Mouse (Mus musculus) midbrain, postnatal 0 days (tissue): ENCODE data around the gene Chrm3. TPM values are rescaled to one million over a fixed set of nuclear protein-coding genes. Genes with fewer than 3 reads are reported as not detected.

Experiments used
- ATAC-seq: fragments of 200-750 bp; cut with Nextera tagmentation; 2 replicates; pipeline ENCODE4 v1.8.0; 2017; ENCODE audit warnings: moderate number of reproducible peaks, mild to moderate bottlenecking, moderate TSS enrichment, moderate library complexity; ENCODE audit not compliant: low FRiP score
- DNase-seq: peaks from one replicate; pipeline ENCODE4 v3.0.0-alpha.2; 2015; ENCODE audit warnings: low spot score
- H3K27ac ChIP-seq: fragments of 300-500 bp; sonication (generic); 2 replicates; pipeline ENCODE4 v1.5.1; 2014; ENCODE audit warnings: low read depth, mild to moderate bottlenecking, low read length, mixed read lengths
- H3K27me3 ChIP-seq: fragments of 300-500 bp; sonication (generic); 2 replicates; pipeline ENCODE4 v1.6.1; 2014; ENCODE audit warnings: low read length, control low read depth, mixed read lengths; ENCODE audit not compliant: insufficient read depth
- H3K36me3 ChIP-seq: fragments of 300-500 bp; sonication (generic); 2 replicates; pipeline ENCODE4 v1.6.1; 2014; ENCODE audit warnings: low read length, control low read depth, mixed read lengths; ENCODE audit not compliant: insufficient read depth
- H3K4me1 ChIP-seq: fragments of 300-500 bp; sonication (generic); 2 replicates; pipeline ENCODE4 v1.6.1; 2014; ENCODE audit warnings: mild to moderate bottlenecking, control low read depth, antibody characterized with exemption, low read length, mixed read lengths; ENCODE audit not compliant: insufficient read depth
- H3K4me2 ChIP-seq: fragments of 300-500 bp; sonication (generic); 2 replicates; pipeline ENCODE4 v1.6.1; 2014; ENCODE audit warnings: low read depth, mild to moderate bottlenecking, low read length, mixed read lengths; ENCODE audit not compliant: poor library complexity, severe bottlenecking
- H3K4me3 ChIP-seq: fragments of 300-500 bp; sonication (generic); 2 replicates; pipeline ENCODE4 v1.5.1; 2014; ENCODE audit warnings: low read depth, mild to moderate bottlenecking, low read length, moderate library complexity
- H3K9ac ChIP-seq: fragments of 300-500 bp; sonication (generic); replicated peaks from 2 replicates; pipeline ENCODE4 v1.6.1; 2014; ENCODE audit warnings: mild to moderate bottlenecking, low read length, moderate library complexity, mixed read lengths; ENCODE audit not compliant: poor library complexity, severe bottlenecking
- H3K9me3 ChIP-seq: fragments of 300-500 bp; sonication (generic); 2 replicates; pipeline ENCODE4 v1.6.1; 2016; ENCODE audit warnings: low read length, control low read depth
- CTCF ChIP-seq: IDR thresholded peaks from 2 replicates; pipeline ENCODE4 v1.5.1; 2016; ENCODE audit warnings: antibody characterized with exemption, mild to moderate bottlenecking
- WGBS: fragments of 180-500 bp; shearing (Covaris S2); extraction: QIAGEN DNeasy Blood & Tissue Kit; methylation state at CpG from one replicate; pipeline ENCODE4 v1.1.7; 2014; 5-methylcytosine and 5-hydroxymethylcytosine counted together
- polyA plus RNA-seq: library from polyadenylated mRNA; unstranded; fragments of >200 nt; fragmentation: Nextera tagmentation; extraction: Ambion mirVana; gene quantifications from 2 replicates; pipeline ENCODE4 v1.2.1, GENCODE M21; 2015
- total RNA-seq: library from RNA; depleted of rRNA; stranded (reverse); fragments of >200 nt; gene quantifications from 2 replicates; pipeline ENCODE4 v1.2.3, GENCODE M21; 2014

Chrm3 gene
- total and polyA plus RNA-seq, 2 experiments from 2014 or later, result 3.9 to 27.3 TPM

DNA sequence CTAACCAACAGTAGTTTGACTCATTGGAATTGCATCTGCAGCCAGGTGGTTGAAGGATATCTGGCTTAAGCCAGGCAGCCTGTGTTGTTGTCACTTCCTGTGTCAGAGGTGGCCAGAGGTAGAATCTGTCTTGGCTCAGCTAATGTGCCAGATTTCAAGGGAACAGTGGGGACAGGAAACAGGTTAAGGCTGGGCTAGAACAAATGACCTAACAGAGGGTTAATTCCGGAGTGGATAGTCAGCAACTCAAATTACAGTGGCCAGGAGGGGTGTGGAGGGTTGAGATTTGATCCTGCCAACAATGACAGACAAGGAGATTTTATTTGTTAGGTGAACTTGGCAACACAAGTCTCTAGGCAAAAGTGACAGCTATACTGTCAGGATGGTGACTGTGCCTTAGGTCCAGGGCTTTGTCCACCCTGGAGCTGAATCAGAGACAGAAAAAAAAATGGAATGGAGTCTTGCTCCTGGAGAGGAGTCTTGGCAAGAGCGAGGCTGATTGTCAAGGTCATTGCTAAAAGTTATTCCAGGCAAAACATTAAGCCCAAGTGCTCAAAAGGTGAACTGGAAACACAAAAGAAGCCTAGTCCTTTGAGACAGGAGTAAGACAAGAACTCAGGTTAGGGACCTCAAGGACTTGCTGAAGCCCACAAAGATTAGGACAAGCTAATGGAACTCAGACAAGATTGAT lies 5.6 kb downstream of the Chrm3 start:
- Histone ChIP-seq H3K27ac (no peak overlapping the region), H3K4me3 (no peak overlapping the region), H3K36me3 (no peaks in the 10 kb centered on the region), H3K4me2 (no peak overlapping the region), H3K9ac (no peak overlapping the region), H3K27me3 (no peaks in the 10 kb centered on the region), H3K9me3 (no peaks in the 10 kb centered on the region), H3K4me1 (no peaks in the 10 kb centered on the region)
- TF ChIP-seq CTCF, result no peak
- DNase-seq (no peak), ATAC-seq (no peak)
- 79% methylated on average over 2 of the region's 2 CpGs for WGBS

GRCm38 (mm10) chr13:10352141-10352540 lies 8.5 kb downstream of the Chrm3 start:
- Histone ChIP-seq H3K9me3 (no peaks in the 10 kb centered on the region), H3K9ac (no peak overlapping the region), H3K4me1 (no peaks in the 10 kb centered on the region), H3K4me3 (no peak overlapping the region), H3K27me3 (no peaks in the 10 kb centered on the region), H3K4me2 (no peak overlapping the region), H3K27ac (no peak overlapping the region), H3K36me3 (no peaks in the 10 kb centered on the region)
- DNase-seq, result no peak
- no peak for TF ChIP-seq CTCF
- 55% methylated on average over 1 of the region's 1 CpGs for WGBS
- no peak for ATAC-seq

DNA sequence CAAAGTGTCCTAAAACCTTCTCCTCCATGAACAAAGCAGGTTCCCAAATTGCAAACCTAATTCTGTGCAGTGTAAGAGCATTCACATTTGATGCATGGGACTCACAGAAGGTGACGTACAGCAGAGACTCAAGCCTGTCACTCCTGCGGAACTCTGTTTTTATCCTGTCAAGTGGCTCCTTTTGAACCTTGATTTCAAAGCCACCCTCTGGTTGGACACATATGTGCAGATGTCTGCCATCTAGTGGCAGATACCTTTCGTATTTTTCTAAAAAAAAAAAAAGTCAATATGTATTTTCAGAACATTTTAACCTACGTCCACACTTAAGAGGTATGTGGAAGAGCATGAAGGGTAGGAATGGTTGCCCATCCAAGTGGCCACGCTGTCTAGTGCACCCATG lies 16.3 kb downstream of the Chrm3 start:
- DNase-seq, result no peak

DNA sequence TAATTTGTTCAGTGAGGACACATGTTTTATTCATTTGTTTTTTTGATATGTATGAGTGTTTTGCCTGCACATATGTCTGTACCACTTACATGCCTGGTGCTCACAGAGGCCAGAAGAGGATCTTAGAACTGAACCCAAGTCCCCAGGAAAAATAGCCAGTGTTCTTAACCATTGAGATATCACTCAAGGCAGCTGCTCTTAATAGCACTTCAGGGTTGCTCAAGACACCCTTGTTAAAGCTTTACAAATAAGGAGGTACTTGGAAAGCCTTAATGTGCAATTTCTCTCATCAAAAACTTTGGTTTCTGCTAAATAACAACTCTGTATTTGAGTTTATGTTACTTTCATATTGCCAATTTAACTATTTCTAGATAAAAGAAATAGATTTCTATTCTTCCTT lies 25.1 kb downstream of the Chrm3 start:
- Histone ChIP-seq H3K4me2 (no peak overlapping the region), H3K9ac (no peak overlapping the region), H3K27me3 (no peaks in the 10 kb centered on the region), H3K9me3 (no peaks in the 10 kb centered on the region), H3K36me3 (no peaks in the 10 kb centered on the region), H3K4me1 (no peaks in the 10 kb centered on the region), H3K27ac (no peak overlapping the region), H3K4me3 (no peak overlapping the region)
- DNase-seq, result no peak
- ATAC-seq, result no peak
- no peak for TF ChIP-seq CTCF

More for the DNA sequence above, 16.3 kb downstream of the Chrm3 start:
- Histone ChIP-seq H3K4me1 (no peaks in the 10 kb centered on the region), H3K9me3 (no peaks in the 10 kb centered on the region), H3K27me3 (no peaks in the 10 kb centered on the region), H3K9ac (no peak overlapping the region), H3K36me3 (no peaks in the 10 kb centered on the region), H3K27ac (no peak overlapping the region), H3K4me3 (no peak overlapping the region), H3K4me2 (no peak overlapping the region)
- WGBS, result 70% methylated on average over 5 of the region's 5 CpGs
- peak; percentile 20; the same call in 1 of the 2 replicates for TF ChIP-seq CTCF
- ATAC-seq, result no peak

GRCm38 (mm10) chr13:10332762-10333161 lies 27.9 kb downstream of the Chrm3 start:
- no peak overlapping the region for H3K27ac ChIP-seq
- H3K4me1 ChIP-seq, result no peaks in the 10 kb centered on the region
- DNase-seq (no peak), ATAC-seq (no peak)
- TF ChIP-seq CTCF, result no peak
- no peak overlapping the region for H3K4me3 ChIP-seq
- 93% methylated on average over 4 of the region's 4 CpGs for WGBS
- H3K9me3 ChIP-seq, result no peaks in the 10 kb centered on the region
- no peak overlapping the region for H3K4me2 ChIP-seq
- H3K36me3 ChIP-seq, result no peaks in the 10 kb centered on the region
- H3K9ac ChIP-seq, result no peak overlapping the region
- no peaks in the 10 kb centered on the region for H3K27me3 ChIP-seq

DNA sequence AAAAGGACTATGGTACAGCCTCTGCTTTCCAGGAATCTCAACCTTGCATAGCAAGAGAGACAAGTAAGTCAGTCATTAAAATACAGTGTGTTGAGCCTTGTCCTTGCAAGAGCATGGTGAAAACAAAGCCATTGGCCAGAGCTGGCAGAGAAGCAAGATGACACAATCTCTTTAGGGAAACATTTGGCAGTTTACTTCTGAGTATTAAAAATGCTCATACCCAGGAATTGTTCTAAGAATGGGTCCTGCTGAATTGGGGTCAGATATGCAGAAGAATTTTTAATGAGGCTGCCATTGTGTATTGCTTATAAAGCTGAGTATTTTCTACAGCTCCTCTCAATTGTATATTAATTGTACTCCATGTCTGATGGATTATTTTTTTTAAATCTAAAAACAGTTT lies 50.8 kb downstream of the Chrm3 start:
- H3K4me2 ChIP-seq, result no peak overlapping the region
- H3K36me3 ChIP-seq, result no peaks in the 10 kb centered on the region
- no peak overlapping the region for H3K9ac ChIP-seq
- H3K9me3 ChIP-seq, result no peaks in the 10 kb centered on the region
- H3K4me3 ChIP-seq, result no peak overlapping the region
- DNase-seq (no peak), ATAC-seq (no peak)
- no peak overlapping the region for H3K27ac ChIP-seq
- no peaks in the 10 kb centered on the region for H3K4me1 ChIP-seq
- TF ChIP-seq CTCF, result no peak
- no peaks in the 10 kb centered on the region for H3K27me3 ChIP-seq
